Mouse (Mus musculus): ENCODE measurements around the gene Pitpnm2.

GRCm38 (mm10) chr5:124253555-124253954, 4.0 kb upstream of the Pitpnm2 start:
- TF ChIP-seq POLR2AphosphoS2 (IDR thresholded peaks at IDR 0.05; ENCODE audit: insufficient read length, low read depth): no peak
- TF ChIP-seq POLR2A (IDR thresholded peaks at IDR 0.05; ENCODE audit: insufficient read length, low read depth): no peak
- TF ChIP-seq MYOD1 (IDR thresholded peaks at IDR 0.05; ENCODE audit: control insufficient read depth in 1 of 3, insufficient read length in 2 of 3, low read depth in 2 of 3): no peak
- TF ChIP-seq TCF12 (IDR thresholded peaks at IDR 0.05; ENCODE audit: insufficient read depth, poor library complexity, severe bottlenecking): no peak
- no peak for TF ChIP-seq E2F4 (IDR thresholded peaks at IDR 0.05; ENCODE audit: insufficient read depth)
- no peak for TF ChIP-seq CEBPB (IDR thresholded peaks at IDR 0.05; ENCODE audit: insufficient read depth, poor library complexity, severe bottlenecking)
- TF ChIP-seq MYOG (IDR thresholded peaks at IDR 0.05; ENCODE audit: control insufficient read depth in 1 of 3, insufficient read depth in 1 of 3, insufficient read length in 2 of 3, low read depth in 2 of 3): no peak
- no peak for TF ChIP-seq MAX (IDR thresholded peaks at IDR 0.05; ENCODE audit: low read depth)
- no peak for TF ChIP-seq SRF (IDR thresholded peaks at IDR 0.05; ENCODE audit: control insufficient read depth, insufficient read length, low read depth)
- no peak for TF ChIP-seq USF1 (IDR thresholded peaks at IDR 0.05; ENCODE audit: low read depth)
